Mouse (Mus musculus) adipocyte (in vitro differentiated cells): Measurements from ENCODE around the gene Zfp609.
"Not testable (repeated sequence)": the region's sequence is repeated elsewhere in the genome, so short reads cannot be mapped to it uniquely, and the experiment has no call there.

Experiments
- DNase-seq: peaks from one replicate; pipeline ENCODE4 v3.0.0-alpha.2; 2016; ENCODE audit warnings: low spot score

The Zfp609 gene

DNA sequence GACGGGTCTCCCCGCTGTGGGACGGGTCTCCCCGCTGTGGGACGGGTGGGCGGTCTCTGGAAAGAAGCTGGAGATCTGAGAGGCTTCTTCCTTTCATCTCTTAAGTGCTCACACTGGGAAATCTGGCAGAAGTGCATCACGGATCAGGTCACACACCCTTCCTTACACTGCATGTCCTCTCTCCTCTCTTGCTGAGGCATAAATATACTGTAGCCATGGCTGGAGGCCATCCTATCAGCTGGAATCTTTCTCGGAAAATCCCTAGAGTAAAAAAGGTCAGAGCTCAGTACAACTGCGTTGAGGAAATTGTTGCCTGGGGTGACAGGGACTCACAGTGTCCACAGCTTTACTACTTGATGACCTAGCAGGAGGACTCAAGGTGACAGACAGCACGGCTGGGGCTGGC lies 106.2 kb downstream of the Zfp609 start:
- DNase-seq: peak; percentile 38

DNA sequence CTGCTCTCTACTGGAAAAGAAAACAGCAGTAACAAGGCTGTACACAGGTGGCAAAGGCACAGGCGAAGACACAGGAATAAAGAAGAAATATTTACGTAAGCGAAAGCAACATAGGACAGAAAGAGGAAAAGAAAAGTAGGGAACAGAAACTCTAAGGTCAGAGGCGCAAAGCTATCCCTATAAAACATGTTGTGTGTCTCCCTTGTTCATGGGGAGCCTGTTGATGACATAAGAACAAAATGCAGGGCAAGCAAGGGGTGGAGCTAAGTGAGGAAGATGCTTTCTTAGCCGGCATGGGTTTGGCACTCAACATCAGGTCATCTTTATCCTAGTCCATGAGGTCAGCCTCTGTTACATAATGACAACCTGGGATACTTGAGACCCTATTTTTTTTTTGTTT lies 109.2 kb downstream of the Zfp609 start:
- no peak for DNase-seq

DNA sequence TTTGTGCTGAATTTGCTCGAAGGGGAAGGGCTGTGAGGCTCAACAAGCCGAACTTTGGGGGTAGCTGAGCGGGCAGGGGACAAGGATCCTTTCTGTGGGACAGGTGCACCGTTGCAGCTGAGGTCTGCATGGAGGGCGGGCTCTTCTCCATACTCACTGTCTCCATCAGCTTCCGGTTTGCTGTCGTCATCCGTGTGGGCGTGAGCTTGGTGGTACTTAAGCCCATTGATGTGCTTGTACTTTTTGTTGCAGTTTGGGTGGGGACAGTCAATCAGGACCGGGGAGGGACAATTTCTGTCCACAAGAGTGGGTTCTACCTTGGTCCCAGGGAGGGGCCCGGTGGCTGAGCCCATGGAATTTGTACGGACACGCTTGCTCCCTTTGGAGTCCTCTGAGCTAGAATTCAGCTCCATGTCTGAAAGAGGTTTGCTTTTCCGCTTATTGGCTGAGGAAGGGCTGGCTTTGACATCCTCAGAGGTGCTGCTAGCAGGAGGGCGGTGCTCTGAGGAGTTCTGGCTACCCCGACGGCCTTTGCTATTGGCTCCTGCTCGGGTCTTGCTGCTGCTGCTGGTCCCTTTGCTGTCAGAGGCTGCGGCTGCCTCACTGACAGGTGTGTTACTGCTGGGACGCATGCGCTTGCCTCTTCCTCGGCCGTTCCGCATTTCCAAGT lies 123.3 kb downstream of the Zfp609 start:
- DNase-seq: no peak

DNA sequence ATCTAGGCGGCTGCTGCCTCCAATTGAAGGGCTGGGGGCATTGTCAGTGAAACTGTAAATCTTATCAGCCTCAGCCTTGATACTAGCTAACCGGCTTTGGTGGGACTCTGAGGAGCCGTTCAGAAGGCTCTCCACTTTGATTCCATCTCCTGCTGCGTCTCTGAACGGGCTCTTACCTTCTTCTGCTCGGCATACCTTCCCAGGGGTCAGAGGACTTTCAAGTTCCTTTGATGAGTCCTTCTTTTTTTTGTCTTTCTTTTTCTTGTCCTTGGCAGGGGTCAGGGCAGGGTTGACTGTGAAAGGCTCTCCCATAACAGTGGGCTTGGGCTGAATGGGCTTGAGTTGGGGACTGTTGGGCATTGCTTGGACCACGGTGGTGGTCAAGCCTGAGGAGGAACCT lies 124.1 kb downstream of the Zfp609 start:
- DNase-seq: no peak

DNA sequence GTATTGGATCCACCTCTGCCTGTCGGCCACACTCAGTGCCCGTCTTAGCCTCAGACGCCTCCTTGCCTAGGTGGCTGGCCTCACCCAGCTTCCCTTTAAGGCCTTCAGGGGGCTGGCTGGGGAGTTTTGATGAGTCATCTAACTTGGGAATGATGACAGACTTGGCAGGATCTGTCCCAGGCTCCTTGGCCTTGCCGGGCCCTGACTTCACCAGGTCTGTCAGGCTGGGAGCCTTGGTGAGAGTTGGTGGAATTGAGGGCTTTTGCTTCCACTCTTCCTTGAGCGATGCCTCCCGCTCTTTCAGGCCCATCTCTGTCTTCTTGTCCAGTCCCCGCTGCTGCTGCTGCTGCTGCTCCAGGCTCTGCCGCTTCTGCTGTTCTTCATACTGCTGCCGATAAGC lies 125.1 kb downstream of the Zfp609 start:
- peak; percentile 45 for DNase-seq

DNA sequence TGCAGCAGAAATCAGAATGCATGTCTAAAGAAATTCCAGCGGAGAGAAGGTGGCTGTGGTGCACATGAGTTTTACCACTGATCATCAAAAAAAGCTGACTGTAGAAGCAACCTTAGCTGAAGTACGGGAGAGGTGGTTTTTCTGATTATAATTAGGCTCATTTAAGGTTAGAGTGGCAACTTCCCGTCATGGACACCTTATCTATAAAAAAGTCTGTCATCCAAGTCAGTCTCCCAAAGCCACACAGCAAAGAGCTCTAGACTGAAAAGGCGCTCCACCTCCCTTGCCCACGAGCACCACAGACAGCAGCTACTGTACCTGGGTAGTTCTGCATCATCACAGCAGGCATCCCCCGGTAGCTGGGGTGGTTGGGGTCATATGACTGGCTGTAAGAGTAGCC lies 126.9 kb downstream of the Zfp609 start:
- DNase-seq: no peak

DNA sequence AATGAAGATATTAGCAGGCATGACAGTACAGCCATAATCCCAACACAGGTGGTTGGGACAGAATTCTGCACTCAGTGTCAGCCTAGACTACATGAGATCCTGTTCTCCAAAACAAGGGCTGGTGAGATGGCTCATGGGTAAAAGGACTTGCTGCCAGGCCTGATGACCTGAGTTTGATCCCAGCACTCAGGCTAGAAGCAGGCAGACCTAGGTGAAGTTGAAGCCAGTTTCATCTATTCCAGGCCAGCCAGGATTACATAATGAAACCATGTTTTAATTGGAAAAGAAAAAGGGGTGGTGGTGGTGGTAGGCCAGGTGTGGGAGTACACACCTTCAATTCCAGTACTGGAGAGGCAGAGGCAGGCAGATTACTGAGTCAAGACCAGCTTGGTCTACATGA lies 129.4 kb downstream of the Zfp609 start:
- DNase-seq: peak; percentile 32

DNA sequence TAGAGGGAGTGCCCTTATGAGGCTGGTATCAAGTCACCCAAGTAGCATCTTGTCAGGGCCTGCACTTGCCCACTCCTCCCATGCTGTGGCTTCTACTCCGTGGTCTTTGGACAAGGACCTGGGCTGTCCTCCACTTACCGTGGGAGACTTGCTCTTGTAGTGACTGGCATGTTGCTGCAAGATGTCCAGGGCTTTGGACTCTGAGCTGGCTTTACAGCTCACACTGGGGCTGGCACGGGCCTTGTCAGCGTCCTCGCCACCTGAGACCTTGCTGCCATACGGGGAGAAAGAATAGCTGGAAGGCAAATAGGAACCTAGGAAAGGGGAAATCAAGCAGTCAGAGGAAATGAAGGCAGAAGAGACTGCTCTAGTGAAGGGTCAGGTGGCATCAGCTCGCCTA lies 130.0 kb downstream of the Zfp609 start:
- no peak for DNase-seq

DNA sequence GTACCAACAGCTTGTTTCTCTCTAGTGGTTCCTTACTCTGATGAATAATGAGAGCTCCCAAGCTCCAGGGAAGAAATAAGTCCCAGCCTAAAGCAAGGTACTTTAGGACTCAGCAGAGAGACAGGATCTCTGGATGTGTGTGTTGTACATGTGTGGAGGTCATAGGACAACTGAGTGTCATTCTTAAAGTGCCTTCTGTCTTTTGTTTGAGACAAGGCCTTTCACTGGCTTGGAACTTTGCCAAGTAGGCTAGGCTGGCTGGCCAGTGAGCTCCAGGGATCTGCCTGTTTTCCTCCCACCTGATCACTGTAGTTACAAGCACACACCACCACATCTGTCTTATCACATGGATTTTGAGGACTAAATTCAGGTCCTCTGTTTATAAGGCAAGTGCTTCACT lies 131.0 kb downstream of the Zfp609 start:
- DNase-seq: peak; percentile 76

DNA sequence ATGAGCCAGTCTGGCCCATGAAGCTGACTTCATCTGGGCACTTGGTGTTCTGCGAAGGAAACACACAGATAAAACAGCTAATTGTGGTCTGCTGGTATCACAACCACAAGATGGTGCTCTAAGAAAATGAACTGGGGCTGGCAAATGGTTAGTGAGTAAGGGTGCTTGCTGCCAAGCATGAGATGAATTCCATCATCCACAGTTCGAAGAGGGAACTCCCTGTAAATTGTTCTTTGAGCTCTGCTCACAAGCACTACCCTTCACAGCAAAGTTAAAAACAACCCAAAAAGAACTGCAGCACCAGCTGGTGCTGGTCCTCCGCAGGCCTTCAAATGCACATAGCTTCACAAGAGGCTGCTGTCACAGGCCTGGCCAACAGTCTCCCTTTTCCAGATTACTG lies 131.7 kb downstream of the Zfp609 start:
- peak; percentile 81 for DNase-seq

DNA sequence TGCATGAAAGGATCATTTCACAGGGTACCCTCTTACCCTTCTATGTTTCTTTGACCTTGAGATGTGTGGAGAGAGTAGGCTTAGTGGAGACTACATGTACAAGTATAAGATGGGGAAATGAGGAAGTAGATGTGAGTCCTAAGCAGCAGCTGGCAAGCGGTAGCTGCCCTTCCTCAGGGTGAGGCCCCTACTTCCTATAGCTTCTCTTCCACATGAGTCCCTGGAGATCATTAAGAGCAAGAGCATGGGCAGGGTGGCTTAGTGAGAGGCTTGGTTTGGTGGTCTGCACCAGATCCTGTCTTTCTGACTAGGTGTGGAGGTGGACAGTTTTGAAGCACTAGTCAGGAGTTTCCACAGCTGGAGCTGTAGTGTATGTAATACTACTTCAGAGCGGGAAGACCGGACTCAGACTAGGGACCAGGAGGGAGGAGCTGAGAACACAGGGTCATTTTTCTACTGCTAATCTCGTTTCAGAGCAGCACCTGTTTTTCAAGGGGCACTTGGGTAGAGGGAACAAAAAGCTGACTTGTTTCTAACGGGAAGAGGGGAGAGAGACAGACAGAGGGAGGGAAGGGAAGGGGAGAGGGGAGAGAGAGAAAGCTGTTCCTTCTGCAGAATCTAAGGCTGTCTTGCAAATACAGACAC lies 134.3 kb downstream of the Zfp609 start:
- no peak for DNase-seq

DNA sequence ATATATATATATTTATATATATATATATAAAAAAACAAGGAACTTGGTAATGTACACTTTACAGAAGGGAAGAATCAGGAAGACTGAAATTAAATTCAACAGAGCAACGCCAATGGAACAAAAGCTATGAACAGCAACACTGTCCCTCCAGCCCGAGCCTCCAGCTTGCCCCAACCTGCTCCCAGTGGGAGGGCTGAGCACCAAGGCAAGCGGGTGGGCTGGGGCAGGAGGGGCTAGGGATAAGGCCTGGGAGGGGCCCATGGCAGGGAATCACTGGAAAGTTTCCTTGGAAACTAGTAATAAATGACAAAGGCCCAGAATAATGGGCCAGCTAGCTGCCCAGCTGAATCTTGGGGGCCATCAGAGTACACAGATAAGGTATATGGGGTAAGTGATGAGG lies 134.9 kb downstream of the Zfp609 start:
- no peak for DNase-seq

DNA sequence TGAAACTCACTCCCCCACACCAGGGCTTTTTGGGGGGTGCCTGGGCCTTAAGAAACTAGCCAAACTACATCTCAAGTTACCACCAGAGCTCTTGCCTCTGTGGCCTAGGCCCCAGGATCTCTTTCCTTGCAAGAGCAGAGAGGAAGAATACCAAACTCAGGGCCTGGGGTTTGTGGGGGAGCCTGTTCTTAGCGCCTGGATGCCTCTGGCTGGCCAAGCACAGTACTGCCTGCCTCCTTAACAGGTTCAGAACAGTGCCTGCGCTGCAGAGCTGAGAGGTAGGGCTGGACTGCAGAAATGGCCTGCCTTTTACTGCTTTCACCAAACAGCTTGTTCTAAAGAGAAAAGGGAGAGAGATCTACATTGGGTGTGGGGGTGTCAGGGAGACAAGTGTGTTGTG lies 137.5 kb downstream of the Zfp609 start:
- not testable (repeated sequence) for DNase-seq

DNA sequence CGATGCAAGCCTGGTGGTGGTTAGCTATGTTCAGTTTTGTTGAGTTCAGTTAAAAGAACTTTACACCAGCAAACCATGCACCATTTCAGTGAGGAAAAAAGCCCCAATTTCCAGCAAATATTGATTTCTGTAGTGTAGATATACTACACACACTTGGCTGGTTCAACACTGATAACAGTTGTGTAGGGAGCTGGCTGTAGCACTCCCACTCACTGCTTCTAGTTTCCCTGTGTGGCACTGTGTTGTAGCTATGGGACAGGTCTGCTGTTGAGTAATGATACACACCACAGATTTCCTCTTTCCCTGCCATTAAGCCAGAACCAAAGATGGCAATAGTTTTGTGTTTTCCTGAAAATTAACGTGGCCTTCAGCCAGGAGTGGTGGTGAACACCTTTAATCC lies 142.7 kb downstream of the Zfp609 start:
- no peak for DNase-seq

DNA sequence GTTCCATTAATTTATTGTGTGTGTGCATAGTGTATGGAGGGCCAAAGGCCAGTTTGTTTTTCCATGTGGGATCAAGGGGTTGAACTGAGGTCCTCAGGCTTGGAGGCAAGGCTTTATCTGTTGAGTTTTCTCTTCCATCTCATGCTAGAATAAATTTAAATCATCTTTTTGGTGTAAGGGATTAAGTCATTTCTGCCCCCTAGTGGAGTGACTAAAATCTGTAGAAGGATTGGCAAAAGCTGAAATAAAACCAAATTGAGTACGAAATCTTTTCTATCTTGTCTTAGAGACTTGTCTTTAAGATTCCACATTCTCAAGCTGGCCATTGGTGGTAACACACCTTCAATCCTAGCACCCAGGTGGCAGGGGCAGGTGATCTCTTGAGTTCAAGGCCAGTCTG lies 144.4 kb downstream of the Zfp609 start:
- DNase-seq: peak; percentile 59

DNA sequence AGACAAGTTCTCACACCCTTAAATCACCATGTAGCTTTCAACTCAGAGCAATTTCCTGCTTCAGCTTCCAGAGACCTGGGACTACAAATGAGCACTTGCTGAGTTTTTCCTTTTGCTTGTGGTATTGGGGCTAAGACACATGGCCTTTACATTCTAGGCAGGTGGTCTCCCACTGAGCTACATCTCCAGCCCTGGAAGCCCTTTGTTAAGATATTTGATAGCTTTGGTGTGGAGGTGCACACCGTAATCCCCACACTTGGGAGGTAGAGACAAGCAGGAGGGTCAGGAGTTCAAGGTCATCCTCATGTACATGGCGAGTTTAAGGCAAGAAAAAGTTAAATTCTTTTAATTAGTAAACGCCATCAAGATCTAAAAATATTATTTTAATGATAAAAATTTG lies 145.2 kb downstream of the Zfp609 start:
- no peak for DNase-seq

DNA sequence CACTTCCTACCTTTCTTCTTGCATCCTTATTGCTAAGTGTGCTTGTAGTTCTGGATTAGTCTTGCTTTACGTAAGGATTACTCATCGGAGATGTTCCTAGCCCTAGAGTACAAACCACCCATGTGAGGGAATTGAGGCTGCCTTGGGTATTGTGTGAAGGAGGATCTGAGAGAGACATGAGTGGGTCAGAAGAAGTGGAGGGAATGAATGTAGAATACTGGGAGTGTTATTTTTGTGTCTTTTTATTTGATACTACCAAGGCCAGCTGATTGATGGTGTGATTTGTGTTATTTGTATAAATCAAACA lies 145.8 kb downstream of the Zfp609 start:
- DNase-seq: no peak

DNA sequence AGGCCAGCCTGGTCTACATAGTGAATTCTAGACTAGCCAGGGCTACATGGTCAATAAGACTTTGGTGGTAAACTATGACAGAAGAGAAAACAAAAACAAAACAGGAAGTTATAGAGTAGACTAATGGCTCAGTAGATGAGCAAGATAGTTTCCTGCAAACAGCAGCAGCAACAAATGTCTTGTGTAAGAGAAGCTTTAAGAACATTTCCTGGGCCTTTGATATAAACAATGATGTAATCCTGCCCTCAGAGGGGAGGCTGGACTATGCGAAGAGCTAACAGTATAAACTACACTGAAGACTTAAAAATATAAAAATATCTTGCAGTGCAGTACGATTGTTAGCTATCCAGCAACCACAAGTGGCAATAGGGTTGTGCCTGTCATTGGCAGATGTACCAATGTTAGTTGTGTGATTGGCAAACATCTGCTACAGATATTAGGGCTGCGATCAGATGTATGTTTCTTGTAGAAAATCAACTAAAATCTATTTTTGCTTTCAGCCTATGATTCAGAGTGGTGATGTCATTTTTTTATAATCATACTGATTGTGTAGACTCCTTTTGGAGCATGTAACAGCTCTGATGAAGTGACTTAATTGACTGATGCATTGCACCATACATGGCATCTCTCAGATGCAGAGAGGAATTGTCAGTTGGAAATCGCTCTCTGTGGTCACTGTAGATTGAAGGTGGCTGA lies 146.3 kb downstream of the Zfp609 start:
- no peak for DNase-seq

DNA sequence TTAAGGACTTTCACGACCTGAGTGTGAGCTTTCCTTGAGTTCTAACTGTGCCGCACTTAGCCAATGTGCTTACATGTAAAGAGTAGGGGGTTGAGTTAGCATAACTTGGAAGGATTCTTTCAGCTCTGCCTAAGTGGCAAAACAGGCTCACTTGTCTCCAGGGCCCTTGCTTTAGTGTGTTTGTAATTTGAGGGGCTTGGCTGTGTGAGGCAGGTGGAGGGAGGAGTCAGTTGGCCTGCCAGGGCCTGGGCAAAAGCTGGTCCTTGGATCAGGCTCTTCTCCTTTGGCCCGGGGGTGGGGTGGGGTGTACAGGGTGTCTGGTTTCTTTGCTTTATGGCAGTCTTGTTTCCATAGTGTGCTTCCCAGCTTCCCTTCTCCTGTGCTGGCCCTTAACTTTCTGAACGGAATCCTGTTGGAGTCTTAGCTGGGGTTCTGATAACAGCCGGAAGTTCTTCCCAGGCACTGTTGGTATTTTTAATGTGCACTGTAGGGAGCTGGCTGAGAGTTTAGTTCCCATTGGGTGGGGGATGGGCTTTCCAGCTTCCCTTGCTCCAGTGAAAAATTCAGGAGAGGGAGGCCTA lies 148.1 kb downstream of the Zfp609 start:
- peak; percentile 61 for DNase-seq

DNA sequence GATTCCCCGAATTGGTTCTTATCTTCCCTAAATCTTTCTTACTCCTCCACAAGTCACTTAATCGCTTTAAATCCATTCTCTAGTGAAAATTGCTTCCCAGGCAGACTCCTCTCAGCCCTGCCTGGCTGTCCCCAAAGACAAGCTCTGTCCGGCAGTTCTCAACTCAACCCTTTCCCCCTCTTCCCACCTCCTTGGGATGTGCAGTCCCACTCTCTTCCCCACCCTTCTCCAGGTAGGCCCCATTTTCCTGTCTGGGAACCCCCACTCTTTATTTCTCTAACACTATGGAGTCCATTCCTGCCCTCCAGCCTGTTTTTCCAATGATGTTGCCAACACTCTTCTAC lies 150.3 kb downstream of the Zfp609 start:
- DNase-seq: no peak

DNA sequence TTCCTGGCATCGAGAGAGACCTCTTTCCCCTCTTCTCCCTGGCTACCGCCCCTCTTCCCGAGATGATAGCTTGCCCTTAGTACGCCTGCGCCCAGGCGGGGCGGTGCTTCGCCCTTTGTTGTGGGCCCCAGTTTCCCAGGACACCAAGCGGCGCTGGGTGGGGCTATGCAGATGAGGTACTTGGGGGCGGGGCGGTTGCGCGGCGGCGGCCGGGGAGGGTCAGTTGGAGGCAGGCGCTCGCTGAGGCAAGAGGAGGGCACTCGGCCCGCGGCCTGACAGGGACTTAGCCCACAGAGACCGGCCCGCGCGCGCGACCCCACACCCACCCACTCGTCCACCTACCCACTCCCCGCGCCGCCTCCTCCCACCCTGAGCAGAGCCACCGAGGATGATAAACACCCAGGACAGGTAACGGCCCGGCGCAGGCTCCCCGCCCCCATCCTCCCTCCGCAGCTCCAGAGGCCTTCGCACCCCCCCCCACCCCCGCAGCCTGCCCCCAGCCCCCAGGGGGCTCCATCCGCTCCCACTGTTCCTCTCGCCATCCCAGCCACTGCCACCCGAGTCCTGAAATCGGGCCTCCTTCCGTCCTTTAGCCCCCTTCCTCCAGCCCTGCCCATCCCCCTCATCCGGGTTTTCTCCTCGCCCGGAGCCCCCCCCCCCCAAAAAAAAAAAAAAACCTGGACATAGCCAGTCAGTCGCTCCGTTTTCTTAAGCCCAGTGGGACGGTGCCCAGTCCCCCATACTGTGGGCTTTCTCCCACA lies 150.8 kb downstream of the Zfp609 start:
- DNase-seq: peak; percentile 93

DNA sequence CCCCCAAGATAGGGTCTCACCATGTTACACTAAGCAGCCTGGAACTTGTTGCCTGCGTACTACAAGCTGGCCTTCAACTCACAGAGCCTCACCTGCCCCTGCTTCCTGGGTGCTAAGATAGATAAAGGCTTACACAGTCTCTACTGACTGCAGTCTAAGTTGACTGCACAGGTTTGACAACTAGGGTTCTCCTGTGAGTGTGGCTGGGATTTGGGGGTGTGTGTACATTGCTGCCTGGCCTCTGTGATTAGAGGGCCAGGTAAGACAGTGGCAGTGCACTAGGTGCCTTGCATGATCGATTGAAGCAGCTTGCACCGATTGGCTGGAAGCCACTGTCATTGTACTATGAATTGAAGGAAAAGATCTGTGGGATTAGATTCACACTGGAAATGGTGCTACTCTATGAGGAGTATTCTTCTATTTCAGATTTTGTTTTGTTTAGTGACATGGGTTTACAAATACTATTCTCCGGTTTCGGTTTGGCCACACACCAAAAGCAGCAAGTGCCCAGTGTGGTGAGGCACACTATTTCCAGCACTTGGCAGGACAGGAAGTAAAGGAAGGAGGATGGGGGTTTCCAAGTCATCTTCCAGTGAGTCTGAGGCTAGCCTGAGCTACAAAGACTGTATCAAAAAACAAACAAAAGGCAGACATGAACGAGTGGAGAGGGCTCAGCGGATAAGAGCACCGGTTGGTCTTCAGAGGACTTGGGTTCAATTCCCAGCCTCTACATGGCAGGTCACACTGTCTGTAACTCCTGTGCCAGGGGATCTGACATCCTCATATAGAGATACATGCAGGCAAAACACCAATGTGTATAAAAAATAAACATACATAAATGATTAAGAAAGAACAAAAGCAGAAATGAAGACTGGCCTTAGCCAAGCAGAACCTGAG lies 151.7 kb downstream of the Zfp609 start:
- peak; percentile 76 for DNase-seq
